Mouse (Mus musculus): ENCODE measurements around the gene Ccdc159.

The Ccdc159 gene

GRCm38 (mm10) chr9:21960558-21961208 is 33.4 kb downstream of the Ccdc159 start:
- DNase-seq (ENCODE audit: extremely low read depth, low read depth, low spot score): no peak

GRCm38 (mm10) chr9:21961366-21961980 is 34.2 kb downstream of the Ccdc159 start:
- no peak for DNase-seq (ENCODE audit: extremely low read depth, low read depth, low spot score)

GRCm38 (mm10) chr9:21962010-21962409 is 34.7 kb downstream of the Ccdc159 start:
- no peak for DNase-seq (ENCODE audit: extremely low read depth, low read depth, low spot score)

GRCm38 (mm10) chr9:21962416-21963059 is 35.3 kb downstream of the Ccdc159 start:
- DNase-seq (ENCODE audit: extremely low read depth, low read depth, low spot score): no peak

- DNase-seq (ENCODE audit: extremely low read depth, low read depth, low spot score): no peak
These were observed 36.1 kb downstream of the Ccdc159 start, which contains the start of gene Epor for GRCm38 (mm10) chr9:21963417-21963816. Epor (minus strand) TSS chr9:21963506.

- DNase-seq (ENCODE audit: extremely low read depth, low read depth, low spot score): no peak
These were observed 41.6 kb downstream of the Ccdc159 start for GRCm38 (mm10) chr9:21968883-21969282.

- no peak for DNase-seq (ENCODE audit: extremely low read depth, low read depth, low spot score)
These were observed 42.0 kb downstream of the Ccdc159 start for GRCm38 (mm10) chr9:21969304-21969703.

GRCm38 (mm10) chr9:21976626-21977175 is 49.4 kb downstream of the Ccdc159 start:
- no peak for DNase-seq (ENCODE audit: extremely low read depth, low read depth, low spot score)

GRCm38 (mm10) chr9:21977331-21977730 is 50.1 kb downstream of the Ccdc159 start:
- DNase-seq (ENCODE audit: extremely low read depth, low read depth, low spot score): no peak

- no peak for DNase-seq (ENCODE audit: extremely low read depth, low read depth, low spot score)
These were observed 50.7 kb downstream of the Ccdc159 start for GRCm38 (mm10) chr9:21977972-21978371.

GRCm38 (mm10) chr9:21978398-21979128 is 51.3 kb downstream of the Ccdc159 start:
- DNase-seq (ENCODE audit: extremely low read depth, low read depth, low spot score): no peak

- DNase-seq (ENCODE audit: extremely low read depth, low read depth, low spot score): no peak
These were observed 56.6 kb downstream of the Ccdc159 start for GRCm38 (mm10) chr9:21983911-21984310.
